Mouse (Mus musculus) lung, postnatal 14 days (tissue): ENCODE measurements around the gene Klf4.
A peak's percentile ranks its signal among the peaks of the same experiment; 100 is the strongest.

Source experiments
- DNase-seq: peaks from one replicate; pipeline ENCODE4 v3.0.0; 2021

The Klf4 gene

GRCm38 (mm10) chr4:55517438-55517837 is 14.8 kb downstream of the Klf4 start:
- DNase-seq = no peak

DNA sequence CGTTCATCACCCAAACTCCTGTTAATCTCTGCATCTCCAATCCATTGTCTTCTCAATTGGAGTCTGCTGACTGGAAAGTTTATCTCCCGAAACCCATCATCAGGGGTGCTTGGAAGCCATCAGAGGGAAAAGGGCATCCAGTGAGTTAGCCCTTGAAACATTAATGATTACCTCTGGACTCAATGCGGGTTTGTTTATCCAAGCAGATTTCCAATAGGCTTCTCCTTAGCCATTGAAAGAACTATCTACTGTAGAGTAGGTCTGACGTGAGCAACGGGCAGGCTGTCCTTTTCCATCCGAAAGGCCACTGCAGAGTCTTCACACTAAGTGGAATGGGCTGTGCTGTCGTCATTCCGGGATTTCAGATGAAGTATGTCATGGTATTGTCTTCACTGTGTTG is 16.2 kb downstream of the Klf4 start:
- no peak for DNase-seq

DNA sequence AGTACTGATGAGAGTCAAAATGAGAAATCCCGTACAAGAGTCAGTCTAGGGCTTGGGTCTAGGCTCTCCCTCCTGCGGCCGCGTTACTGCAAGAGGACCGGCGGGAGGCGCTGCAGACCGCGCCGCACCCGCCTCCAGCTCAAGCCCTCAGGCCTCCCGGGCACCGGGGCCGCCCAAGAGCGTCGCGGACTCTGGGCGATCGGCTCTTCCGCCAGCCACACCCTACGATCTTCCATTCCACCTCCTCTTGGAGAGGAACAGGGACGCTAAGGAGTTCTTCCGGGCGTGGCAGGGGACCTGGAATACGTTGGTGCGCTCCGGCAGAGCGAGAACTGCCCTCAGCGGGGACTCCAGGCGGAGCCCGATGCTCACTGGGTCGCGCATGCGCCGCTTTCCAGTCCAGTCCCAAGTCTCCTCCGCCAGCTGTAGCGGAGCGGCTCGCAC is 17.5 kb downstream of the Klf4 start:
- peak; percentile 82 for DNase-seq

DNA sequence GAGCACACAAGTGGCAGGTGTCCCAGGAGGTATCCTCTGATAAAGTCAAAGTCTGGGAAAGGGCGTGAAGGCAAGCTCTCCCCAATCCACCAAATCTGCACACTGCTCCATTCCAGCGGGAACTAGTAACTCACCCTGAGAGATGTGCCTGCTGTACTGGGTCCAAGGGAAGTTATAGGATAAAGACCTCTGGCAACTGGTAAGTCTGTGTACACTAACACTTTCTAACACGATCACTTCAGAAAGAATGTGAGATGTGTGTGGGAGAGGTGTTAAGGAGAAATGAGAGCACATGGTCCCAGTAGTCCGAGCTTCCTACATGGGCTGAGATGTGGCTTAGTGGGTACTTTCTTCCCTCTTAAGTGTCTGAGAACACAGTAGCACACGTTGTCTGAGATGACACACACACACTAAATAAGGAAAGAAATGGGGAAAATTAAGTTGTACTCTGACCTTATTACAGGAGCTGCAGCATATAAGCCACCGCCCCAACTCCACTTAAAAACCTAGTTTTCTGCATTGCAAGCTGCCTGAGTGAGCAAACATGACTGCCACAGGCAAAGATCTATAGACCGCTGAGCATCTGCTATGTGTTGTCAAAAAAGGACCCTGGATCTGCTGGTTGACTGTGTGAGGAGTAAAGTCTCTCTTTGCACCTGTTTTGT is 18.5 kb downstream of the Klf4 start:
- DNase-seq = no peak

- DNase-seq = no peak
Observed at GRCm38 (mm10) chr4:55511389-55511788, 20.9 kb downstream of the Klf4 start.

DNA sequence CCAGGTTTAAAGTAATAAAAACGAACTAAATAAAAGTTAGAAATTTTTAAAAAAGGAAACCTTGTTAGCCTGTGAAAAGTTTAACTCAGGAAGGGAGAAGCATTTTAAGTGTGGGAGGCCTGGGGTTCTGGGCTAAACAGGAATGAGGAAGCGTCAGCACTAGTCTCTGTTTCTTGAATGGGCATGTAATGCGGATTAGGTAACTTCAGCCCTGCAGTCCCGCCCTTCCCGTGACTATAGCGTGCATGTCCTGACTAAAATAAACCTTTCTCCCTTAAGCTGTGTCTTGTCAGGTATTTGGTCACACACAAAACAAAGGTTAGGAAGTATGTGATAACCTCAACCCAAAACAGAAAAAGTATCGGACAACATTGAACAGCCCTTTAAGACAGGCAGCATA is 23.6 kb downstream of the Klf4 start:
- DNase-seq = no peak

DNA sequence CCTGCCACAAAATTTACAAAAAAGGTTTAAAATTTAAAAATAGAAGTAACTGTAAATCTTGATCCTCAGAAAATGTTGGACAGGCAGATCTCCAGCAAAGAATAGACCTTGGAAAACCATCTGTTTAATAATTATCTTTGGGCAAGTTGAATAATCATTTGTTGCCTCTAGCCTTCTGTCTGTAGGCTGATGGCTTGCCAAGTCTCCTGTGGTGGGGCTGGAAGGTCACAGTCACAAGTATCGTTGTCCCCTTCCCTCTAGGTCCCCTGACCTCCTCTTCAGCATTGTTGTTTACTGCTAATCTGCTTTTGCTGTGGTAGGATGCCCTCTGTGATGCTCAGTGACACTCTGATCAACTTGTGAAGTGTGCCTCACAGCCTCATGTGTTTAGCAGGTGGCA is 33.6 kb downstream of the Klf4 start:
- DNase-seq = no peak

DNA sequence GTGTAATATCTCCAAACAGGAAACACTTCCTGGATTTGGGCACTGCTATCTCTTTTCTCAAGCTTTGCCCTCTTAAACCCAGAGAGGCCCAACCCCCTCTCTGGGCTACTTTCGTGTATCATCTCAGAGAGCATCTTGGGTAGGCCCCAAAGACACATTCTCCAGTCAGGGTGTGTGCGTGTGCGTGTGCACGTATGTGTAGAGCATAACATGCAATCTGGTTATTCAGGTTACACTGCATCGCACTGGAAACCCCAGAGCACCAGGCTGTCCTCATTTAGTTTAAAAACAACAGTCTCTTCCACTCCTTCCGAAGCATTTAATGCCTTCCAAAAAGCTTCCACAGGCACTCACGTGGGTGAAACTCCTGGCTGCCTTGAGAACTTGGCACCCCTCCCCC is 35.9 kb downstream of the Klf4 start:
- DNase-seq = no peak

DNA sequence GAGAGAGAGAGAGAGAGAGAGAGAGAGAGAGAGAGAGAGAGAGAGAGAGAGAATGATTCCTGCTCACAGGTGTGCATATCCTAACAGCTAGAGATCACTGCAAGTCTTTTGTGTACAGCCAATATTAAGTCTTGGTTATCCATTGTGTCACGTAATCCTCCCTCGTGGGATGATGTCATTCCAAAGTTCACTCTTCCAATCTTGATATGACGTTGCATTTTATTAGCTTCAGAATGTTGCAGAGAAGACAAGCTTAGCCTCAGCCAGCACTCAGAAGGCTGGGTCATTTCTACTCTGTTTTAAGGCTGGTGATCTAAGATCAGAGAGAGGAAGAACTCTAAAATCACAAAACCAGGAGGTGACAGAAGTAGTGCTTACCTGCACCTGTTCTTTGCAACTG is 39.0 kb downstream of the Klf4 start:
- no peak for DNase-seq

DNA sequence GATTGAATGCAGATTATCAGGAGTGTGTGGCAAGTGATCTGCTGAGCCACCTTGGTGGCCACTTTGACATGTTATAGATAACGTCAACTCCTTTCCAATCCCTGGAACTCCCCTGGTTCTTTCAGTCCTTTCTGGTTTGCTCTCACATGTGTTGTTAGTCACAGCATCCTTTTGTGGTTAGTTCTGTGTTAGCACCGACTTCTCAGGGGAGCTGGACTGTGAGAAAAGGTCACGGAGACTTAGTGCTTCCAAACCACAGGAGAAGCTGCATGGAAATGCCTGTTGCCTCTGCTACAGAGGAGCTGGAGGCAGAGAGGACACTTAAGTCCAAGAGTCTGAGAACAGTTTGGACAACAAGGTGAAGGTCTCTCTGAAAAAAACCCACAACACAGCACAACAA is 42.9 kb downstream of the Klf4 start:
- no peak for DNase-seq

DNA sequence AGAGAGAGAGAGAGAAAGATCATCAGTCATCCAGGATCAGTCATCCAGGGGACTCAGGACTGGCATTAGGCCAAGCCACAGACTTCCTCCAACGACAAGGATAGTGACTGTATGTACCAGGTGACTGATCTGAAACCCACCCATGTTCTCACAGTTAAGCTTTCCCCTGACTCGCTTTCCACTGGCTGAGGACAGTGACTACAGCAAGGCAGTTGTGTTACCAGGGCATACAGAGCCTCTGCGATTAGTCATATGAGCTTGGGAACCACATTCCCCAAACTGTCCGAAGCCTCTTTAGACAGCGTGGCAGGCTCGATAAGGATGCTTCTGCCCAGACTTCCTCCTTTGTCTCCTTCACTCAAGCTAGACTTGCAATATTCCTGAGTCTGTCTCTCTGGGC is 43.7 kb downstream of the Klf4 start:
- DNase-seq = no peak

GRCm38 (mm10) chr4:55480322-55480767 is 51.9 kb downstream of the Klf4 start:
- peak; percentile 83 for DNase-seq

DNA sequence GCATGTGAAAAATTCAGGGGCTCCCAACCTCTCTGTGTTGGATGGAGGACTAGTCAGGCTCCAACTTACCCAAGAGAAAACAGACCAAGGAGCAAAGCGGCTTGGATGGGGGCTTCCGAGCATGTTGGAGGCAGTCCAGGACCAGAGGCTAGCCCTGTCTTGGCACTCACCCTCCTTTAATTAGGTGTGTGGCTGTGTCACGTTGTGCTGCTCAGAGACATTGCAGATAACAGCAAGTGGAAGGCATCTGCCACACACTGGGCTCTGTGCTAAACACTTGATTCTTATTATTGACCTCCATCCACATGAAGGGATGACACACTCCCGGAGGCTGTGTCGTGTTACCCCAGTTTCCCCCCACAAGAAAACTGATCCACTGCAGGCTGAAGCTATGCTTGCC is 53.9 kb downstream of the Klf4 start:
- DNase-seq = no peak

GRCm38 (mm10) chr4:55477933-55478332 is 54.3 kb downstream of the Klf4 start:
- DNase-seq = peak; percentile 51

- no peak for DNase-seq
Observed at GRCm38 (mm10) chr4:55477210-55477759, 55.0 kb downstream of the Klf4 start.
